Mouse (Mus musculus) midbrain, embryonic 11.5 days (tissue): ENCODE data around the gene Galnt2. TPM values are rescaled to one million over a fixed set of nuclear protein-coding genes. Genes with fewer than 3 reads are reported as not detected.

Source experiments
- ATAC-seq: fragments of 200-750 bp; cut with Nextera tagmentation; 2 replicates; pipeline ENCODE4 v1.8.0; 2017; ENCODE audit warnings: moderate TSS enrichment, moderate library complexity; ENCODE audit not compliant: low FRiP score
- DNase-seq: peaks from one replicate; pipeline ENCODE4 v3.0.0; 2015; ENCODE audit warnings: low spot score; ENCODE audit errors: missing footprints
- H3K27ac ChIP-seq: fragments of 300-500 bp; sonication (generic); 2 replicates; pipeline ENCODE4 v1.5.1; 2014; ENCODE audit warnings: low read depth, low read length
- H3K27me3 ChIP-seq: fragments of 300-500 bp; sonication (generic); 2 replicates; pipeline ENCODE4 v1.6.1; 2014; ENCODE audit warnings: mild to moderate bottlenecking, low read length, moderate library complexity, mixed read lengths; ENCODE audit not compliant: control insufficient read depth, insufficient read depth
- H3K36me3 ChIP-seq: fragments of 300-500 bp; sonication (generic); 2 replicates; pipeline ENCODE4 v1.6.1; 2014; ENCODE audit warnings: mild to moderate bottlenecking, low read length, moderate library complexity, mixed read lengths; ENCODE audit not compliant: control insufficient read depth, insufficient read depth
- H3K4me1 ChIP-seq: fragments of 300-500 bp; sonication (generic); 2 replicates; pipeline ENCODE4 v1.6.1; 2014; ENCODE audit warnings: low read length; ENCODE audit not compliant: control insufficient read depth, insufficient read depth
- H3K4me2 ChIP-seq: fragments of 300-500 bp; sonication (generic); 2 replicates; pipeline ENCODE4 v1.6.1; 2014; ENCODE audit warnings: mild to moderate bottlenecking, moderate library complexity
- H3K4me3 ChIP-seq: fragments of 300-500 bp; sonication (generic); 2 replicates; pipeline ENCODE4 v1.5.1; 2014; ENCODE audit warnings: low read depth, low read length
- H3K9ac ChIP-seq: fragments of 300-500 bp; sonication (generic); 2 replicates; pipeline ENCODE4 v1.6.1; 2014; ENCODE audit warnings: low read length
- H3K9me3 ChIP-seq: fragments of 300-500 bp; sonication (generic); 2 replicates; pipeline ENCODE4 v1.6.1; 2016; ENCODE audit warnings: low read length; ENCODE audit not compliant: control insufficient read depth
- WGBS: fragments of 180-500 bp; shearing (Covaris S2); extraction: QIAGEN DNeasy Blood & Tissue Kit; methylation state at CpG from one replicate; pipeline ENCODE4 v1.1.7; 2014; 5-methylcytosine and 5-hydroxymethylcytosine counted together
- polyA plus RNA-seq: library from polyadenylated mRNA; unstranded; fragments of >200 nt; fragmentation: Nextera tagmentation; extraction: Ambion mirVana; gene quantifications from 2 replicates; pipeline ENCODE4 v1.2.1, GENCODE M21; 2014

Galnt2 gene
- polyA plus RNA-seq, 1 experiment from 2014 or later = 76.6 TPM

- ATAC-seq = no peak
- Histone ChIP-seq H3K4me1 (peaks cover 29% of the 10 kb centered on the region), H3K27ac (no peak overlapping the region)
Observed at GRCm38 (mm10) chr8:124289481-124290050, 58.4 kb downstream of the Galnt2 start.

DNA sequence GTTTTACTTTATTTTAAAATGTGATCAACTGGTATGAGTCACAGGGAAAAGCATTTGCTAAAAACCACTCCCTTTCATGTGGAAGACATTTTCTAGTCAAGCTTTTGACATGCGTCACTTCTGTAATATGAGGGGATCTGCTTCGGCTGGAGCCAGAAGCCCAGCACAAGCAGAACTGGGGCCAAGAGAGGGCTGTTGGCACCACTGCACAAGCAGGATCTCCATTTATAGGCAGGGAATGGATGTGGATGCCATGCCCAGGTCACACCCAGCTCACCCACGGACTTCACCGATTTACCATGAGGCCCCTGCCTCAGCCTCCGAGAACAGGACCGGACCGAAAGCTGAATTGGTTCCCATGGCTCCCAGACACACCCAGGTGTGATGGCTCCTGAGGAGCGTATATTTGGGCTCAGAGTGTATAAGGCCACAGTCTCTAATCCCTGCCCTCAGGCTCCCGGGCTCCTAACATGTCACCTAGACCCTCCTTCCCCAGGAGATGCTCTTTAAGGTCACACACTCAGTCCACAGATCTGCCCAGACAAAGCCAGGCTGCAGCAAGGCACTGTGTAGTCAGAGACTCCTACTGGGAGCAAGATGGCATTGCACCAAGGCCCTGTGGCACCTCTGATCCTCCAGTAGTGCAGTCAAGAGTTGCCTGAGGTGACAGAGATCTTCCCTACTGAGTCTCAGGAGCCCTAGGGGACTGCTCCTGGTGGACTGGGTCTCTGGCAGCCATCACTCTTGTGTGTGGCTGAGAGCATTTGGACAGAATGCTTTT lies 59.9 kb downstream of the Galnt2 start:
- no peak for ATAC-seq
- Histone ChIP-seq H3K36me3 (no peaks in the 10 kb centered on the region), H3K4me1 (peaks cover 17% of the 10 kb centered on the region), H3K4me2 (no peak overlapping the region), H3K4me3 (no peak overlapping the region), H3K27ac (no peak overlapping the region), H3K9ac (no peak overlapping the region), H3K27me3 (no peaks in the 10 kb centered on the region), H3K9me3 (no peaks in the 10 kb centered on the region)
- DNase-seq = no peak
- WGBS = 95% methylated on average over 9 of the region's 9 CpGs

More at GRCm38 (mm10) chr8:124289481-124290050, 58.4 kb downstream of the Galnt2 start:
- H3K4me3 ChIP-seq = no peak overlapping the region
- DNase-seq = no peak
- no peaks in the 10 kb centered on the region for H3K27me3 ChIP-seq
- no peak overlapping the region for H3K9ac ChIP-seq
- no peak overlapping the region for H3K4me2 ChIP-seq
- H3K9me3 ChIP-seq = no peaks in the 10 kb centered on the region
- WGBS = 89% methylated on average over 5 of the region's 5 CpGs
- H3K36me3 ChIP-seq = no peaks in the 10 kb centered on the region

- Histone ChIP-seq H3K9me3 (no peaks in the 10 kb centered on the region), H3K36me3 (no peaks in the 10 kb centered on the region), H3K4me2 (no peak overlapping the region), H3K27ac (no peak overlapping the region), H3K4me1 (peaks cover 11% of the 10 kb centered on the region), H3K27me3 (no peaks in the 10 kb centered on the region), H3K9ac (no peak overlapping the region), H3K4me3 (no peak overlapping the region)
- DNase-seq = no peak
- 90% methylated on average over 5 of the region's 5 CpGs for WGBS
- ATAC-seq = no peak
Observed at GRCm38 (mm10) chr8:124291693-124292092, 60.5 kb downstream of the Galnt2 start.

DNA sequence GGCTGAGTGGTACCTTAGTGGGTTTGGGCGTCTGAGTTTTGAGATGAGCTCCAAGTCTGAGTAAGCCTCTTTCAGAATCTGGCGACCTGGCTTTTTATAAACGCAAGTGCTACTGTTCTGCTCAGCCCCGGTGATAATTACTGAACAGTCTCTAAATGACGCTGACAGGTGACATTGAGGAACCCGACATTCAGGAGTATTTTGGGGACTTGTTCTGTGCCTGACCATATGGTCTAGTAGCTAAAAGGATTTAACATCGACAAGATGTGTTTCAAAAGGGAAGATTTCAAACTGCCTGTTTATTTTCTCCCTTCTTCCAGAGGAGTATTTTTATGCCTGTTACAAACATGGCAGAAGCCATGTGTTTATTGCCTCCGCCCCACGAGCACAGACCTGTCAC lies 61.8 kb downstream of the Galnt2 start:
- Histone ChIP-seq H3K27me3 (no peaks in the 10 kb centered on the region), H3K9ac (no peak overlapping the region), H3K4me3 (no peak overlapping the region), H3K4me2 (no peak overlapping the region), H3K27ac (no peak overlapping the region), H3K36me3 (no peaks in the 10 kb centered on the region; the same call in 1 of the 2 replicates), H3K9me3 (no peaks in the 10 kb centered on the region), H3K4me1 (peaks cover 5% of the 10 kb centered on the region; the same call in 1 of the 2 replicates)
- DNase-seq (no peak), ATAC-seq (no peak)
- WGBS = 85% methylated on average over 9 of the region's 9 CpGs

GRCm38 (mm10) chr8:124294425-124294824 lies 63.2 kb downstream of the Galnt2 start:
- Histone ChIP-seq H3K4me1 (peaks cover 5% of the 10 kb centered on the region; the same call in 1 of the 2 replicates), H3K4me2 (no peak overlapping the region), H3K9me3 (no peaks in the 10 kb centered on the region), H3K27me3 (no peaks in the 10 kb centered on the region), H3K9ac (no peak overlapping the region), H3K36me3 (no peaks in the 10 kb centered on the region; the same call in 1 of the 2 replicates), H3K27ac (no peak overlapping the region), H3K4me3 (no peak overlapping the region)
- ATAC-seq = no peak
- WGBS = 81% methylated on average over 6 of the region's 6 CpGs
- no peak for DNase-seq

DNA sequence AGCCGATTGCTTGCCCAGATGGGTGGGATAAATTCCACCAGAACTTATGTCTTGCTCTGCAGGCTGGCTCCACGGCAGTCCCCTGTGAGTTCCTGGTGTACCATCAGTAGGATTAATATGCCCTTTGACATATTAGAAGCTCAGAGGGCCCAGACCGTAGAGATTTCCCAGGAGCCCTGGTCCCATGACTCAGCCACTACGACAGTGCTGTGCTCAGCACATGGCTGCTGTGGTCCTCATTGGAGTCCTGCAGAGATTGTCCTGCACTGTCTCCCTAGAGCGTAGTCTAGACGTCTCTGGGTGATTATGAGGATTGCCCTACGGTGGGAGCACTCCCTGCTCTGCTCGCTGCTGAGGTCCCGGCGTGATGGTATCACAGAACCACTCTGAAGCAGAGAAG lies 63.7 kb downstream of the Galnt2 start:
- Histone ChIP-seq H3K4me1 (peaks cover 5% of the 10 kb centered on the region; the same call in 1 of the 2 replicates), H3K27me3 (no peaks in the 10 kb centered on the region), H3K4me3 (no peak overlapping the region), H3K4me2 (no peak overlapping the region), H3K36me3 (no peaks in the 10 kb centered on the region; the same call in 1 of the 2 replicates), H3K9ac (no peak overlapping the region), H3K27ac (no peak overlapping the region), H3K9me3 (no peaks in the 10 kb centered on the region)
- DNase-seq (no peak), ATAC-seq (no peak)
- WGBS = 86% methylated on average over 10 of the region's 10 CpGs

DNA sequence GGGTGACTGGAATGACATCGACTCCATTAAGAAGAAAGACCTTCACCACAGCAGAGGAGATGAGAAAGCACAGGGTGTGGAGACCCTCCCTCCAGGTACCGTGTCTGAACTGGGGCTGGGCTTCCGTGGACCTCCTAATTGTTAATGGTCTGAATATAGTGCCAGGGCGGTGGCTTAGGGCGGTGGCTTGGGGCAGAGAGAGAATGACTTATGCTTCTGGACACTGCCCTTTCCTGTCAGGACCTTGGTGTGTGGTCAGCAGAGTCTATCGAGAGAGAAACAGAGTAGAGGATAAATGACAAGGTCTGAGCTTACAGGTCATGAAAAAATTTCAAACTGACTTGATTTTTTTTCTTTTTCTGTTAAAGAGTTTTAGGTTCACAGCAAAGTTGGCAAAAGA lies 64.2 kb downstream of the Galnt2 start:
- H3K4me1 ChIP-seq = peaks cover 5% of the 10 kb centered on the region; the same call in 1 of the 2 replicates
- H3K27me3 ChIP-seq = no peaks in the 10 kb centered on the region
- ATAC-seq = no peak
- no peaks in the 10 kb centered on the region for H3K9me3 ChIP-seq
- no peaks in the 10 kb centered on the region; the same call in 1 of the 2 replicates for H3K36me3 ChIP-seq
- no peak overlapping the region for H3K27ac ChIP-seq
- H3K4me3 ChIP-seq = no peak overlapping the region
- 92% methylated on average over 6 of the region's 6 CpGs for WGBS
- DNase-seq = no peak
- H3K4me2 ChIP-seq = no peak overlapping the region
- no peak overlapping the region for H3K9ac ChIP-seq

DNA sequence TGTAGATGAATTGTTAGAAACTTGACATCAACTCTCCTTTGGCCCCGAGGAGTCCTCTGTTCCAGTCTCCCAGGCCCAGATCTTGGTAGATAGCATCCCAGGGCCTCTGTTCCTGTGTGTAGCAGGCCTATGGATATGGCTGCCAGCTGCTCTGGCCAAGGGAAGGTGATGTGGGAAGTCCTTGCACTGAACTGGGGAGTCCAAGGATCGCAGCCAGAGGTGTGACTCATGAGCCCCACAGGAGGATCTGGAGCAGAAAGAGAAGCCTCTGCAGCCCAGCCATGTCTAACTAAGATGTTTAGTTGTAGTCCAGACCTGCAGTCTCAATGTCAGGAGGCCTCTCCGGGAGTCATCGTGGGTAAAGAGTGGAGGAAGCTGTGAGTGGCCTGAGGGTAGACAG lies 70.3 kb downstream of the Galnt2 start:
- Histone ChIP-seq H3K4me3 (no peak overlapping the region), H3K9me3 (no peaks in the 10 kb centered on the region), H3K27ac (no peak overlapping the region), H3K9ac (no peak overlapping the region), H3K36me3 (no peaks in the 10 kb centered on the region; the same call in 1 of the 2 replicates), H3K4me1 (no peaks in the 10 kb centered on the region), H3K27me3 (no peaks in the 10 kb centered on the region), H3K4me2 (no peak overlapping the region)
- DNase-seq (no peak), ATAC-seq (no peak)
- 96% methylated on average over 4 of the region's 4 CpGs for WGBS

DNA sequence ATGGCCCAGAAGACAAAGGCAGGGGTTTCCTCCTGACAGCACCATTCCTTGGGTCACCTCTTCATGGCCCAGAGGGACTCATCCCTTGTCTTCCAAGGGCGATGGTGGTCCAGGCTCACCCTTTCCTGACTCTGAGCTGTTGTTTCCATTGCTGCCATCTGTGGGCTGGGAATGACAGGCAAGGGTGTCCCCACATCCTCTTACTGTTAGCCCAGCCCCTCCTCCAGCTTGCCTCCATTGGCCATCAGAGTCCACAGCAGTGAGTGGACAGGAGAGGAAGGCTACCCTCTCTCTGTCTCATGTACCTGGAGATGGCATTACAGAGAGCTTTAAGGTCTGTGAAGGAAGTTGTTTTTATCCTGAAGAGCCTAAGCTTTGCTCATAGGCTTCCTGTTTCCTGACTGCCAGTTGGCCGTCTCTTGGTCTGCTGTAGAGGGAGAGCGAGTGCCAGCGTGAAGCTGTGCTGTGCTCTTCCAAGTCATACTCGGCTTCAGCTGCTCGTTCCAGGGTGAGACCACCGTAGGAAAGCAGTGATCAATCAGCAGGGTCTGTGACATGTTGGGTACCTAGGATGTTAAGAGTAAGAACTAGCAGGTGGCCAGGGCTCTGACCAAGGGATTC lies 70.9 kb downstream of the Galnt2 start:
- no peak overlapping the region for H3K9ac ChIP-seq
- no peak for ATAC-seq
- no peaks in the 10 kb centered on the region; the same call in none of the 2 replicates for H3K36me3 ChIP-seq

More for the DNA sequence above, 70.9 kb downstream of the Galnt2 start:
- Histone ChIP-seq H3K9me3 (no peaks in the 10 kb centered on the region), H3K27ac (no peak overlapping the region), H3K4me3 (no peak overlapping the region), H3K4me2 (no peak overlapping the region), H3K27me3 (no peaks in the 10 kb centered on the region), H3K4me1 (no peaks in the 10 kb centered on the region)
- WGBS = 89% methylated on average over 7 of the region's 7 CpGs
- DNase-seq = no peak
